Mouse (Mus musculus) kidney, postnatal 4 days (tissue): ENCODE results near the gene Gopc.

Experiments used
- DNase-seq, 2 experiments: peaks; one replicate each; pipeline ENCODE4 v3.0.0; 2021; ENCODE audit warnings: mixed read lengths in 2 of 2

Gopc gene

DNA sequence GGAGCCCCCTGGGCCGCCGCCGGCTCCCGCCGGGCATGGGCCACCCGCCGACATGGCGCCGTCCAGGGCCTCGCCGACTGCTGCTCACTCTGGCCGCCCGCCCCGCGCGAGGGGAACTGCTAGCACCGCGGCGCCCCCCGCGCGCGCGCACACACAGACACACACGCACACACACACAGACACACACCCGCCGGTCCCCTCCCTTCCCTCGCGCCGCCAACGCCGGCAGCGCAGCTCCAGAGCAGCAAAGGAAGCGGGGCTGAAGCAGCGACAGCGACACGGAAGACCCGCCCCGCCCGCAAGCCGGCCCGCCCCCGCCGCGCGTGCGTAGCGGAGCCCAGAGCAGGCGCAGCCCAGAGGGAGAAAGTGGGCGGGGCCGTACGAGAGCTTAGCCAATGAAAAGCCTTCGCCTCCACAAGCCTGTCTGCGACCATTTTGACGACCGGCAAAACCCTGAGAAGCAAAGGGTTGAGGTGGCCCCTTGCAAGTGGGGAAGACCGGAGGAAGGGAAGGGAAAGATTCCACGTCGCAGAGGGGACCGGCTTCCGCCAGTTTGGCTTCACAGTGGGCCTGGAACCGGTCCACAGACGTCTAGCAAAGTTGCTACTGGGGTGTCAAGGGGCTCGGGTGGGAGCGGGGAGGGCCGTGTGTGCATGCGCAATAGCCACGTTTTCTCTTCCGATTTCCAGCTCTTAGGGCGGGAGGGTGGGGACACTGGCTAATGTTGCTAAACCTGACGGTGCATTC is at the start of gene Gopc:
Gene Gopc, minus strand, starts transcription at position 280 of the 747 bp plus-strand sequence.
- DNase-seq, result peak; percentile 98 to 99

DNA sequence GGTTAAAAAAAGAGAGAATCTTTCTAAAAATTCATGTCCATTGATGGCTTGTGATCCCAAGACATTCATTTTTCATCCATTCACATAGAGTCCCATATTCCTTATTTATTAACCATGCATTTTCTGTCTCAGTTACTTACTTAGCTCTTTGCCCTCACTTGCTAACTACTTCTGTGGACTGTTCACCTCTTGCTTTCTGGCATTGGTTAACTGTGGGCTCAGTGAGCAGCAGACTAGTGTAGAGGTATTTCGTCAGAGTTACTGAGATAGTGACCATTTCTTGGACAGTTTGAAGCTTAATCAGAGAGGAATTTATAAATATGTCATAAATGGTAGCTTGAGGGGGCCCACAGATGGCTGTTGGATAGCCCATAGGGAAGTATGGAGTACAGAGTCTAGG is 49.0 kb upstream of the Gopc start:
- DNase-seq, result no peak

DNA sequence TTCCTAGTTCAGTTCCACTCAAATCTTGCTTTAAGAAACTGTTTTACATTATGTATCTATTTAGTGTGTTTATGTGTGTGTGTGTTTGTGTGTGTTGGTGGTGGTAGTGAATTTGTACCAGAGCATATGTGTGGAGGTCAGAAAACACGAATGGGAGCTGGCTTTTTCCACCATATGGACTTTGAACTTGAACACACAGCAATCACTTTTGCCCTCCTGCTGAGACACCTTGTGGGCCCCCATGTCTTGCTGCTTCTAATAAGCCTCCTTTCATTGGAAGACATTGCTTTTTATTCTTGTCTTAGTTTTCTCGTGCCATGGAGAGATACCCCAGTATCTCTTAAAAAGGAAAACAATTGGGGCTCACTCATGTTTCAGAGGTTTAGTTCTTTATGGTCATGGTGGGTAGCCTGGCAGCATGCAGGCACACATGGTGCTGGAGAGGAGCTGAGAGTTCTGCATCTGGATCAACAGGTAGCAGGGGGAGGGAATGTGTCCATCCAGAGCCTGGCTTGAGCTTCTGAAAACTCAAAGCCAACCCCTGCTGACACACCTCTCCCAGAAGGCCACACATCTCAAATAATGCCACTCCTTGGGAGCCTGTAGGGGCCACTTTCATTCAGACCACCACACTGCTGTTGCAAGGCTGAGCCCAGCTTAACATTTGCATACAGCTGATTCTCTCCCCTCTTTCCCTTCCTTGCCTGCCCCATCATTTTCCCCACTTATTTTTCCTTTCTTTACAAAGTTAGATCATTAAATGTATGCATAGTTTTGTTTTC is 45.9 kb upstream of the Gopc start:
- DNase-seq, result no peak

DNA sequence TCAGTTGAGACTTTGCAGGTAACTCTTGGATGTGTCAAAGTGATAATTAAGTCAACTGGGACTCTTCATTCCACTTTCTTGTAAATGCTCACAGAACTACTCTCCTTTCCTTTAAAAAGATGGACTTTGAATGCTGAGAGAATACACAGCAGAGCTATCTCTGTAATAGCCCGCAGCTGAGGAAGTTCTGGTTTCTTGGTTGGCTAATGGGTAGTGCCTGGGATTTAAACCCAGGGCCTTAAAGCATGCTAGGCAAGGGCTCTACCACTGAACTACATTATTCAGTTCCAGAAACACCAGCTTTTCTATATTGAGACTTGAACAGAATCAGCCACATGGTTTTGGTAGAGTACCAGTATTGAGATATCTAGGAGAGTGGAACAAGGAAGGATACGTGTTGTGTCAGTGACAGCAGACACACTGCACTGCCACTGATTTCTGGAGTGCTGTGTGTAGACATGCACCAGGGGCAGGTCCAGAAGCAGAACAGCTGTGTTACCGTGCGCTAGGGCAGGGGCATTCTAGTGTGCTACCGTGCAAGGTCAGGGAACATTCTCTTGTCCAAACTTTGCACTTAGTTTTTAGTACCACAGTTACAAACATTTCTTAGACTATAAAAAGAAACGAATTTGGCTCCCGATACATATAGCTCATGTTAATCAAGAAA is 44.5 kb upstream of the Gopc start:
- DNase-seq, result no peak

DNA sequence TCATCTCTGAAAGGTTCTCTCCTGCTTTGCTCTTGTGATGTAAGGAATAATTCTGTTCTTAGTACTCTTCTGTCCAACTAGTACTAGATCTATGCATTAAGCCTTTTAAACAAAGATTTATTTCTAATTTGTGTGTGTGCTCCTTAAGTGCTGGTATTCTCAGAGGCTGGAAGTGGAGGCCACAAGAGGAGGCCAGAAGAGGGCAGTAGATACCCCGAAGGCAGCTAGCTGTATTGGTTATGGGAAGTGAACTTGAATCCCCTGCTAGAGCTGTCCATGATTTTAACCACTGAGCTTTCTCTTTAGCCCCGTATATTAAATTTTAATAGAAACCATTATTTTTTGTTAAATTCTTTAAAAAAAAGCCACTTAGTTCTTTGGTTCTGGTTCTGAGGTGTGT is 41.2 kb upstream of the Gopc start:
- peak in 1 of 2 experiments; percentile 27 for DNase-seq

DNA sequence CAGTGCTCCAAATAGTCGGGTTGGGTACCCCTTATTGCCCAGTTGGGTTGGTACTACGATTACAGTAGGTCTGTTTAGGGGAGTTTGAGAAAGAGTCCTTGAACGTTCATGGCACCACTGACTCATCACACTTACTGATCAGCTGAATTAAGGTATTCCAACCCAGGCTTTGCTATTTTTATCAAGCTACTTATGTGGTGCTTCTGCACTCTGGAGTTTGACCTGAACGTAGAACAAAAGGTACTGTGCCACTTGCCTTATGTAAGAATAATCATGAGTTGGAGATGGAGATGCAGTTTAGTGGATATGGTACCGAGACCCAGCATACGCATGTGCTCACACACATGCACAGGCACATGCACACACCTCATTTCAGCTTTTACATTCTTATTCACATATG is 39.8 kb upstream of the Gopc start:
- no peak for DNase-seq

DNA sequence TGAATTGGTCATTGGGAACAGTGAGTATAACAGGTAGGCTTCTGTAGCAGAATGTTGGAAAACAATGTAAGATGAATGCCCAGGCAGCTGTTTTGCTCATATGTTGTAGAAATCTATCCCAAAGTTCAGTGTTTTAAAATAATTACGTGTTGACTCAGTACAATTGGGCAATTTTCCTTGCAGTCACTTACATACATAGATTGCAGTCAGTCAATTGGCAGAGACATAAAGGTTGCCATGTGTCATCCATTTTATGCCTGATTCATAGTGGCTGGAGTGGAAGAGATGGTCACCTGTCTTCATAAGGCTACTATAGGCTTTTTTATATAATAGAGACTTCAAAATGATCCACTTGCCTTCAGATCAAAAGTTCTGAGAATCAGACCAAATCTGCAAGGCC is 38.6 kb upstream of the Gopc start:
- no peak for DNase-seq

DNA sequence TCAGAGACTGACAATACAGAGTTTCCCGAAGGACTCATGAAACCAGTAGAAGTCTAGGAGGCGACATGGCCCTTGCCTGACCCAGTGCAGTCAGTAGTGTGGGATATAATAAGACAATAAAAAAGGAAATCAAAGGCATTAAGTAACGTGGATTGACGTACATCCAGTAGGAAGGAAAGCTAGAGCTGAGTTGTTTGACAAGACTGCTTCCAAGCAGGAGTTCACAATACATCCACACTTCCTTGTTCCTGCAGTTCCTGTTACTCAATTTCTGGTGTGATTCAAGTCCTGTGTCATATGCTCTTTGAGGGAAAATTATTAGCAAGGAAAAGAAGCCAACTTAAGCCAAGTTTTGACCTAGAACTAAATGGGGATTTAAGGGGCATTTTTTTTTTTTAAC is 37.5 kb upstream of the Gopc start:
- no peak for DNase-seq

DNA sequence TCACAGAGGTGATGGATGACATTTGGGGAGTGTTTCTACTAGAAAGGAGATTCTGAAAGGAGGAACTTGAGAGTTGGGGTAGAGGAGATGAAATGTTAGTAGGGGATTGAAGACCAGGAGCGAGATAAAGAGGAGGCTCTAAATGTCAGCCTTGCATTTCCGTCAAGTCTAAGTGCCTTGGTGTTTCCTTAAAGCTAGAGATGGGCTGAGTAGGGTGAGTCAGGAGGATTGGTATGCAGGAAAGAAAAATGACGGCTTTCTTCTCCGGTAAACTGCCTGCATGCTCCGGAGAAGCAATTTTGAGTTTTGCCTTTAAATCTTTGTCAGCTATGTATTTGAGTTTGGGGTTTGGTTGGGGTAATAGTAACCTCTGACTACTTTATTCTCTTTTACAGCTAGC is 37.0 kb upstream of the Gopc start:
- no peak for DNase-seq

DNA sequence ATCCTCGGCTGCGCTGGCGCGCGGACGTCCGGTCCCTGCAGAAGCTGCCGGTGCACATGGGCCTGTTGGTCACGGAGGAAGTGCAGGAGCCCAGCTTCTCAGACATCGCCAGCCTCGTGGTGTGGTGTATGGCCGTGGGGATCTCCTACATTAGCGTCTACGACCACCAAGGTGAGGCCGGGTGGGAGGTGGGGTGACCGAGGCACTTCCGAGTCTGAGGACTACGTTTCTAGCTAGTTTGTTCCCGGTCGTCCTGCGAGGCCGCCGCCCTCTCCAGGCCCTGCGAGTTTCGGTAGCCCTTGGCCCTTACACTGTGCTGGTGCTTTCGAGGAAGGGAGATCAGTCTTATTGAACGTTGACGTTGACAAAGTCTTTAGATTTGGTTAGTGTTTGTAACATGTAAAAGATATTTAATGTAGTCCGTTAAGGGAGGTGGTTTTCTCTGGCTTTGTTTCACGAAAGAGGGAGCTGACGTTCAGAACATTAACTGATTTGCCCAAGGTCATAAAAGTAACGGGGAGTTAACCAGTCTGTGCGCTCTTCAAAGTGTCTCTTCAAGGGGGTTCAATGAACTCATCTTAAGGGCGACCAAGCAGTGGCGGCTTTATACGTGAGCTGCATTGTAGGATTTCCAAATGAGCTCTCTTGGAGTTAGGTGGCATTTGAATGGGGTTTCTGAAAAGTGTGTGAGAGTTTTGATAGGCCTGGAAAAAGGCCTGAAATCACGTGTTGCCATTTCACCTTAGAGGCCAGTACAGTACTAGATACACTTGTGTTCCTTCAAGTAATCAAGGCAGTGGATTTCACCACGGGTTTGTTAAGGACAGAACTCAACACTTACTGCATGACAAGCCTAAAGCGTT is 36.3 kb upstream of the Gopc start:
- DNase-seq, result no peak

DNA sequence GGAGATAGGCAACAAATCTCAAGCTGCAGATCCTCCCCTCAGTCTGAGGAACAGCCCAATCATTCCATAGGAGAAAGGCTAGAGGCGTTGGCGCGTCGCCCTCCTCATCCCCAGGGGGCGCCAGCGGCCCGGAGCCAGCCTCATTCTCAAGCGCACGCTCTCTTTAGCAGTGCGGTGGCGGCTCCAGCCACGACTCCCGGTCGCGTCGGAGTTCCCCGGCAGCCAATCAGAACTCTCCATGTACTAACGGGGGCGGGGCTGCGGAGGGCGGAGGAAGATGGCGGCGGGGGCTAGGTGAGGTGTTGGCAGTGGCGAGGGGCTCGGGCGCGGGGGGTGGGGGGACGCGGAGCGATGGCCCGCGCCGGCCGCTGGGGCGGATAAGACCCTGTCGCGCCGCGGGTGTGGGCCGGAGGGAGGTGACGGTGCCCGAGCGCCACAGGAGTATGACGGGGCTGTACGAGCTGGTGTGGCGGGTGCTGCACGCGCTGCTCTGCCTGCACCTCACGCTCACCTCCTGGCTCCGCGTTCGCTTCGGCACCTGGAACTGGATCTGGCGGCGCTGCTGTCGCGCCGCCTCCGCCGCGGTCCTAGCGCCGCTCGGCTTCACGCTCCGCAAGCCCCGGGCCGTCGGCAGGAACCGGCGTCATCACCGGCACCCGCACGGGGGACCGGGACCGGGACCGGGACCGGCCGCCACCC is 35.5 kb upstream of the Gopc start, which contains the start of gene Nus1:
Gene Nus1, plus strand, starts transcription at position 249 of the 699 bp plus-strand sequence.
- peak; percentile 97 to 98 for DNase-seq

DNA sequence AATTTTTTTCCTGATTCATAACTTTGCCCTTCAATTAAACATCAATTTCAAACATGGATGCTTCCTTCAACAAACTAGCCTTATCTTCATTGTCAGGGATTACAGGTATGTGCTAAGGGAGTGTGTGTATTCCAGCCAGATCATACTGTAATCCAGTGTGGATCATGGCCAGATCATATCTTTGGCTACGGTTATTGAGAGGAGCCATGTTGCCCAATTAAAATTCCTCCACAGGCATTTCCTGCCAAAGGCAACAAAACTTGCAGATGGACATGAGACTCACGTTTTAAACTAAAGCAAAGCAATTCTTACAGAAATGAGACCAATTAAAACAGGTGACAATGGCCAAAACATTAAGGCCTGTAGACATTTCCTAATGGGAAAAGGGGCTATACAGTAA is 34.5 kb upstream of the Gopc start:
- no peak for DNase-seq

DNA sequence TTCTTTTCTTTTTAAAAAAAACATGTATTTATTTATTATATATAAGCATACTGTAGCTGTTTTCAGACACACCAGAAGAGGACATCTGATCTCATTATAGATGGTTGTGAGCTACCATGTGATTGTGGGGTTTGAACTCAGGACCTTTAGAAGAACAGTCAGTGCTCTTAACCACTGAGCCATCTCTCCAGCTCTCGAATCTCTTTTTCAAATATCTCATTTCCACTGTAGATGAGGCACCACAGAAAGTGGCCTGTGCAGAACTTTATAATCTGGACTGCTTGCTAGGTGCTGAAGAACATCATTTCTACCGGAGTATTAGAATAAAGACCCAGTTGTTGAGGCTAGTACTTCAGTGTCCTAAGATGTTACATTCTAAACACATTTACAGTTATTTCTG is 33.1 kb upstream of the Gopc start:
- no peak for DNase-seq

DNA sequence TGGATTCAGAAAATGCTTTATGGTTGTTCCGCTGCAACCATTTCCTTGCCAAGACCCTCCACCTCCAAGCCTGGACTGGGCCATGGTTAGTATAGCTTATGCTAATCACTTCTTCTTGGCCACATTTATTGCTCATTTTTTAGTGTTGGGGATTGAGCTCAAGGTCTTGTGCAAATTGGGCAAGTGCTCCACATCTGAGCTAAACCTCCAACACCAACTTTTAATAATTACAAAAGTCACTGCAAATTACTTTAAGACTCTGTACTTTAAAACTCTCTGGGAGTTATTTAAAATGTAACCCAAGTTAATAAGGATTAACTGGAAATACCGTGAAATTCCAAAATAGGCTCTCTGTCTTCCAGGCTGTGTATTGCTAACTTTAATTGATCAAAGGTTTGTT is 25.6 kb upstream of the Gopc start:
- DNase-seq, result no peak

DNA sequence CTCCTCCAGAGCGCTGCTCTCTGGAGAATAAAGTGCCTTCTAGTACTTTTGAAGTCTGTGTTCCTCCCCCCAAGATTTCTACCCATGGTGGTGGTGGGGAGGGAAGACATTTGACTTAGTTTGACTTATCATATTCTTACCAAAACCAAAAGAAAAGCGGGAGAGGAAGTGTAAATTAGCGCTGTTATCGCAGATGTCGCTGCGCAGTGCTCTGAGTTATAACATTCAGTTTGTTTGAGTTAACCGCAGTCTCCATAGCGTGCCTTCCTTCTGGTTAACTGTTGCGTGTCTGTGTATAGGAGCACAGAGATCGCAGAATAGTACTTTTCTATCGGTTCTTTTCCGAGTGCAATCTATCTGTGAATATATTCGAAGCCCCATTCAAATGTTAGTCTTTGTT is 23.2 kb upstream of the Gopc start:
- no peak for DNase-seq

DNA sequence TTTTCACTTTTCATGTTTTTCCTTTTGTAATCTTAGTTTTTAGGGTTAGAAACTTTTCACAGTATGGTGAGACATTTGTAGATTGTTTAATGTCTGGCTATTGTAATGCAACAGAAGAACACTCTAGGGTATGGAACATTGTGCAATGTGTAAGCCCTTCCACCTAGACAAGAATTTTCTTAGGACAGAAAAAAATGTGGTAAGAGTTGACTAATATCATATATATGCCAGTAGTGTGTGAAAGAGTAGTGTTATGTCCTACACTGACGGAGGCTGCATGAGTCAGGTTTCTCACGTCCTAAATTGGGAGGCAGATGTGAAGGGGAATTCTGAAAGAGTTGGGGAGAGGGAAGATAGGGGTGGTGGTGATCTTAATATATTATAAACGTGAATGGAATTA is 17.8 kb upstream of the Gopc start:
- no peak for DNase-seq

DNA sequence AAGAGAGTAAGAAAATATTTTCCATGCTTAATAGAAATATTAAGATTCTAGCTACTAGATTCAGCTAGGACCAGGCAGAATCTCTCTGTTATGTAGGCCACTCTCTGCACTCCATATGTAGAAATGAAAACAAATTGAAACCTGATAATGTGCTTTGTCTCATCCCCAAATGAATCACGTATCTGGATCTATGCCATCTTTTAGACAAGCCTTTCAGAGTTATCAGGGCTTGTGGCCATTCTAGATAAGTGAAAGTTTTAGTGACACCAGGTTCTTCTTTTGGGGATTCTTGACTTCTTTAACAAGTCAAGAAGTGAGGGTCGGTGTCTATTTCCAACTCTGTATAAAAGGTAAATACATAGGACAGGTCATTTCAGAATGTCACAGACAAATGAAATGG is 16.8 kb upstream of the Gopc start:
- DNase-seq, result no peak

DNA sequence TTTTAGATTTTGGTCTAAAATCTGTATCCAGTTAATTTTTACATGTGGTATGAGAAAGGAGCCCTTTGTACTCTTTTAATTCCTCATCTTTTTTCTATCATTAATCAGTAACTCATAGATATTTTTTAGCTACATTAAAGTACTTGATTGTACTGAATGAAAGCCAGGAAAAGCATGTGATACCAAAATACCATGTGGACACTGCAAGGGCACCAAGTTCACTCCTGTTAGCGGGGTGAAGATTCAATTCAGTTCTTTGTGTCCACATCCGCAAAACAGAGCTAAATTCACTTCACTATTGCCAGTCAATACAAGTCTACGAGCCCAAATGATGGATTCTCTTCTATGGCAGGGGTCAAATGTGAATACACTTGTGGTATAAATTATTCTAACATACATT is 14.7 kb upstream of the Gopc start:
- DNase-seq, result no peak

DNA sequence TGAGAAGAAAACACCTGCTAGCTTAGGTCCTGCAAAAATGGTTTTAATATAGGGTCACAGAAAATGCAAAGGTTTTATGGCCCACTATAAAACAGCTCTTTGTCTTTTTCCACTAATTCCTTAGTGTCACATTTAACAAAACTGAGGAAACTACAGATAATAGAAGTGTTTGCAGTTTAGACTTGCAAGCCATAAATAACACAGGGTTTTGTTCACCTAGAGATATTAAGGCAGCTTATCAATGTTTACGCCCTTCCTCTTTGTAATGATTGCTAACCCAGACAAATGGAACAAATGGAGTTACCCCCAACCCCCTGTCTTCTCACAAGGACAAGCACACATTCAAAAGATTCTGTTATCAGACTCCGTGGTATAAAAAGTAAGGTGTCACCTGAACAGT is 9.3 kb upstream of the Gopc start:
- no peak for DNase-seq

DNA sequence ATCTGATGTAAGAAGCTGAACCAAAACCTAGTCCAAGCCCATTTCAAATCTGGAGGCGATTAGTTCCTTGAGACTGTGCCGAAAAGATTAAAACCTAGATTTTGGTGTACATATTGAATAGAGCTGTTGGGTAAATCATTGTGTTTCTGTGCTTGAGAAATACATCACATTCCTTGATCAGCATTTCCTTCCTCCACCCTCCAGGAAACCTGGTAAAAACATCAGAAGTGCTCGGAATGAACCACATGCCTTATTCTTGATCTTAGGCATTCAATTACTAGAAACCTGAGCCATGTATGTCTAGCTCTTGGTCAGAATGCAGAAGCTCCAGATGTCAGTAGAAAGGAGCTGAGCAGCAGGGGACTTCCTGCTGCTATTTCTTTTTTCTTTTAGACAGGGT is 7.5 kb upstream of the Gopc start:
- DNase-seq, result no peak

DNA sequence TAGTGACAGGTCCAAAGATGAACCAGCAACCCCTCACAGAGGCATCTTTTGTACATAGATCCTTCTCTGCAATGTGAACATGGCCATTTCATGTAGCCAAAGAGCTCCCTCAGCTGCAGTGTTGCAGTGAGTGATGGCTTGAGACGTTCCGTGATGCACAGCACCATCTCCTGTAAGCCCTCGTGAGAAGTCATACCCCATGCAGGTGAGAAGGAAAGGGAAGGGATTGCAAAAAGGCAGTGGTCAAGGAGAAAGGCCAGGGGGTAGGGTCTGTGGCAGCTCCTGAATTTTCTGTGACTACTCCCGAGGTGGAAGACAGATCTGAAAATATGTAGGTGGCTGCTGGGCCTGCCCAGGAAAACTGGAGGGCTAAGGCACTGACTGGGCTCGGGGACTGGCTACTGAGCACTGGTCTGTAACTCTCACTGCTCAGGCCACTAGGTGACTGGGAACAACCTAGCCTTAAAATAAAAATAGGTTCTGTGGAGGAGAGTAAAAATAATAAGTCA is 7.1 kb upstream of the Gopc start, which contains the start of gene Nepn:
Gene Nepn, plus strand, starts transcription at position 51 of the 509 bp plus-strand sequence.
- no peak for DNase-seq

DNA sequence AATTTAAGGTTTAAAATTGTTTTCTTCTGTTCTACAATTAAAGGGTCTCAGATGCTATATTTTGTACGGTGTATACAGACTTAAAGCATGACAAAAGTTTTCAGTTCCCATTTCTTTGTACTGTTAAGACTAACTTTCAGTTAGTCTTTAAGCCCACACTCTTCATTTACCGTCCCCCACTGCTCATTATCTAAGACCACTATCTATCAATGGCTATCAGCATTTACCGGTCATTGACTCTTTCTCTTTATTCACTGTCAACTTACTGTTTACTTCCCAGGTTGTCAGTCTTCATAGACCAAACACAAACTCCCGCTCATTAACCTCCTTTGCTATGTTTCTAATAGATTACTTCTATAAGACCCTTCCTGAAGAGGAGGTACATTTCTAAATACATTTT is 5.3 kb upstream of the Gopc start:
- DNase-seq, result no peak
